Mouse (Mus musculus) c-Kit-positive CD71-negative TER-119-negative erythroid progenitor cells, embryonic 14.5 days (primary cell): ENCODE data around the gene Gm5930.
"Not testable (repeated sequence)": the region's sequence is repeated elsewhere in the genome, so short reads cannot be mapped to it uniquely, and the experiment has no call there.

ENCODE experiments used
- DNase-seq: peaks from one replicate; pipeline ENCODE4 v3.0.0-alpha.2; 2013; ENCODE audit warnings: low read depth

Gene Gm5930

DNA sequence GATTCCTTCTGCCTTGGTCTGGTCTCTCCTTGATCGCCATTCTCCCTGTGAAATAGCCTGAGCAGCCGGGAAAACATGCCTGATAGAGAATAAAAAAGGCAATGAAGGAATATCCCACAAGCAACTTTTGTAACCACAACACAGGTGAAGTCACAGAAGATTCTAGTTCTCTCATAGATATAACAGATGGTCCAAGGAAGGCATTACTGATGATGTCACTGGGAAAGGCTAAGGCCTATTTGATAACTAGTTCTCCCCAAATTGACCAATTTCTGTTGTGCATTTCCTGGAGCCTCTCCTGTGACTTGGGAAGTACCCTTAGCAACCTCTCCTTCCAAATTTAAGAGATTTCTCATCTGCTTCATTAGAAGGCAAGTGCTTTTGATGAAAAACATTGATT lies at the start of gene Gm5930:
Gene Gm5930 (minus strand): TSS at position 101 of the 400 bp plus-strand sequence.
- not testable (repeated sequence) for DNase-seq

GRCm38 (mm10) chr14:44384233-44384632 lies 45.8 kb upstream of the Gm5930 start:
- not testable (repeated sequence) for DNase-seq

- not testable (repeated sequence) for DNase-seq
Observed at GRCm38 (mm10) chr14:44365057-44365456, 26.7 kb upstream of the Gm5930 start, which contains the start of gene Gm8229. TSS of gene Gm8229 (plus strand) at chr14:44365357.

DNA sequence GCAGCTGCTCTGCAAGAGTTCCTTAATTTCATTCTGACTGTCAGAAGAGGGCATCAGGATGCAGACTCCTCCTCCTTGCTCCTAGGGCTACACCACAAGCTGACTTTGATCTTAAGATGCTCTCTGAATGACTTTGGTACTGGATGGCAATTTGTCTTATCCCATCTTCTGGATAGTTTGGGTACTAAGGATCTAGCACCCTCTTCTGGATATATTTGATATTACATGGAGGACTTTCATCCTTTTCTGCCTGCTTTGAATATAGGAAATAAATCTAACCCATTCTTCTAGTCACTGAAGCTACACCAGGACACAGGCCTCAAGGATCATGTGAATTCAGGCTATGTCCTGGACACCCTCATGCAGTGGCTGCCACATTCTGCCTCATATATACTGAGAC lies 23.9 kb upstream of the Gm5930 start:
- not testable (repeated sequence) for DNase-seq

- DNase-seq = not testable (repeated sequence)
Observed at GRCm38 (mm10) chr14:44361416-44361815, 23.0 kb upstream of the Gm5930 start.

- not testable (repeated sequence) for DNase-seq
Observed at GRCm38 (mm10) chr14:44312049-44312448, 26.3 kb downstream of the Gm5930 start.

DNA sequence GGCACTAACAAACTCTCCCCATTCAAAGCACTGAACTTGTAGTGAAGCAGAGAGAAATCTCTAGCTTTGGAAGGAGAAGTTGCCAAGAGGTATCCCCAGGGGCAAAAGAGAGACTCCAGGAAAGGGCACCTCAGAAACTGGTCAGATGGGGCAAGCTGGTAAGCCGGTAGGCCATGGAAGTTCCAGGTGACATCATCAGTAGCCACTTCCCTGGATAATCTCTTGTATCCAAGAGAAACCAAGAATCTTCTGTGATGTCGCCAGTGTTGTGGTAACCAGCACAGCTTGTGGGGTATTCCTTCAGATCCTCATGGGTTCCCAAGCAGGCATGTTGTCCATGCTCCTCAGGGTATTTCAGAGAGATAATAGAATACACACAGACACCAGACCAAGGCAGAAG lies 53.1 kb downstream of the Gm5930 start, which contains the start of gene Gm8220:
Gene Gm8220 (plus strand): TSS at position 301 of the 400 bp plus-strand sequence.
- not testable (repeated sequence) for DNase-seq
